8 mouse cellular contexts compared by ENCODE assay signal in the genomic region with DNA sequence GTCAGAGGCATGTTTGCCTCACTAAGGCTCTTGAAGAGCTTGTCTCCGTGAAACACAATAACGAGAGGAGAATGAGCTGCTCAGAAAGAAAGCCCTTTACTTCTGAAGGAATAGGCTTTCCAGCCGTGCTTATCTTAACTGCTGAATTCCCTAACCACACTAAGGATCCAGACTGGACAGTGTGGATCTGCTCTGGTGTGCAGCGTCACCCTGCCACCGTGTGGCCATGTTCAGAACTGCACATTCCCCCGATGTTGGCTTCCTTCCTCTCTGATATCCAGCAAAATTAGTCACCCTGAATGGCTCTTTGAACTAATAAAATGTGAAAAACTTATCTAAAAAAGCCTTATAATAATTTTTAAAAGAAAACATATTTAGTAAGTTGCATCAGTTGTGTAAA. TPM values are rescaled to one million over a fixed set of nuclear protein-coding genes. Genes with fewer than 3 reads are reported as not detected.
DNase-seq lines count a peak whose midpoint lies in the region; ATAC-seq and TF ChIP-seq lines count a peak whose summit lies in the region.

No protein-coding gene starts in this region.

- no peak overlapping the region for H3K4me3 ChIP-seq in lung, embryonic 14.5 days (ENCODE audit: low read depth, low read length)

- DNase-seq in Muller cell, postnatal 12 days (ENCODE audit: inconsistent ontology term): peak; percentile 68
- DNase-seq in cerebellum, adult 9-10 months: peak; percentile 85
- peak; percentile 76 for DNase-seq in forelimb bud, embryonic 11.5 days (ENCODE audit: low read depth, low spot score)
- DNase-seq in heart, postnatal 4 days: peak; percentile 90
- DNase-seq in layer of hippocampus, adult 11-12 months (ENCODE audit: low spot score): peak; percentile 87
- peak; percentile 92 for DNase-seq in lung, embryonic 14.5 days
- peak; percentile 58 for DNase-seq in ovary, postnatal 10 days (ENCODE audit: low spot score)
- peak; percentile 32 to 56 for DNase-seq in thymus, postnatal 36 days

- no peaks in the 10 kb centered on the region for H3K27me3 ChIP-seq in lung, embryonic 14.5 days (ENCODE audit: insufficient read depth, low read length)

- H3K4me1 ChIP-seq in lung, embryonic 14.5 days (ENCODE audit: insufficient read depth): no peaks in the 10 kb centered on the region

- peak; percentile 98 for TF ChIP-seq CTCF in lung, embryonic 14.5 days (IDR thresholded peaks at IDR 0.05; ENCODE audit: low read depth)

- H3K9me3 ChIP-seq in lung, embryonic 14.5 days (ENCODE audit: low read depth, low read length): no peaks in the 10 kb centered on the region

- no peak overlapping the region for H3K9ac ChIP-seq in lung, embryonic 14.5 days

- WGBS in lung, embryonic 14.5 days: 0% methylated on average over 6 of the region's 6 CpGs

- peak; percentile 92 for ATAC-seq in lung, embryonic 14.5 days (ENCODE audit: insufficient read depth)

- no peak overlapping the region for H3K27ac ChIP-seq in lung, embryonic 14.5 days (ENCODE audit: low read depth)

- peak overlapping the region; percentile 34 for H3K4me2 ChIP-seq in lung, embryonic 14.5 days

- H3K36me3 ChIP-seq in lung, embryonic 14.5 days (ENCODE audit: insufficient read depth): no peaks in the 10 kb centered on the region

RNA-seq across cellular contexts. Expression of a gene that starts 16.3 kb away (rescaled TPM):
- under 1 TPM in 1 of 2 experiments, not detected in 1; 0.05 TPM for total RNA-seq in heart, postnatal 4 days (2021)
- 0.42 and 1.6 TPM in 2 replicates for polyA plus RNA-seq in lung, embryonic 14.5 days (2014; fragmentation: Nextera tagmentation; extraction: Ambion mirVana)

RNA-seq across cellular contexts. Expression of a gene that starts 49.5 kb away (rescaled TPM):
- total RNA-seq in heart, postnatal 4 days (2021): 10 to 100 TPM; 10.7 to 11.2 TPM
- polyA plus RNA-seq in lung, embryonic 14.5 days (2014; fragmentation: Nextera tagmentation; extraction: Ambion mirVana): 18.6 and 23.2 TPM in 2 replicates
